Mouse (Mus musculus) left cerebral cortex, postnatal 25 days (tissue): ENCODE measurements around the gene Glt8d1. TPM values are rescaled to one million over a fixed set of nuclear protein-coding genes. Genes with fewer than 3 reads are reported as not detected.
A peak's percentile ranks its signal among the peaks of the same experiment; 100 is the strongest.

Source experiments
- DNase-seq, 2 experiments: peaks; one replicate each; pipeline ENCODE4 v3.0.0; 2022; ENCODE audit warnings: low spot score in 2 of 2, mixed read lengths in 1 of 2
- intact Hi-C: fragments of 180-260 bp; cut with DNase I; formaldehyde crosslinking; loops from one replicate; pipeline ENCODE4 v1.15.1; 2025
- total RNA-seq, 2 experiments: library from RNA; stranded (reverse); gene quantifications; 2 replicates each; pipeline ENCODE4 v1.2.3; 2021

Gene Glt8d1
- total RNA-seq, result 10 to 100 TPM; 39.5 to 42.1 TPM

DNA sequence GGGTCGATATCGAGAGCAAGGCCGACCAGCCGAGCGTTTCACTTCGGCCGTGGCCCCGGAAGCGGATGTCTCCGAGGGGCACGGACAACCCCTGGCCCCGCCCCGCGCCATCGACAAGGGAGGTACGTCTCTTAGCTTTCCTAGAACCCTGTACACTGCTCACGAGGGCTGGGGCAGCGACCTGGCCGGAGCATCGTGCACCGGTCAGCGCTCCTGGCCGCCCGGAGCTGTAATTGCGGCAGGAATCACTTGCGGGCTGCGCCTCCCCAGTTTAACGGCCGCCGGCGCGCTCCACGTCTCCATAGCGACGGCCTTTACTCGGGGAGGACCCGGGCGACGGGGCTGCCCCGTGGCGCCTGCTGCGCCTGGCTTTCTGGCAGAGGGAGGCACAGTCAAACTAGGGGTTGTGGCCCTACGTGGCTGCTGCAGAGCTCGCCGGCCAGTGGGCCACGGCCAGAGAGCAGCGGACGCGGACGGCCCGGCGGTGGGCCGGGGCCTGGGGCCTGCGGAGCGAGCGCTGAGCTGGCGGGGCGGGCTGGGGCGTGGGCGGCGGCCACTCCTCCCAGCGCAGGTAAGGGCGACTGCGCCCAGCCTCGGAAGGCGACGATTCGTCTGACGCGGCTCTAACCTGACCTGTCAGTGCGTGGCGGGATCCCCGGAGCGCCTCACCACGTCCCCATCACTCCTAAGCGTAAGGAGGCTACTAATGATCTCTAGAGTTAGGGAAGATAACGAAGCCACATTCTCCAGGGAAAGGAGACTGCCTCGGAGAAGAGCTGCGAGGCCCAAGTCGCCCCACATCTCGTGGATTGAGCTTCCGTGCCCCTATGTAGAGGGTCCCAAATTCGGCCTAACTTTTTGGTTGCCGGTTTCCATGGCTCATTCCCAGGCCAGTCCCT, at the start of gene Glt8d1, which contains the start of gene Spcs1:
Glt8d1 (plus strand) TSS at position 94 of the 899 bp plus-strand sequence.
Spcs1 (minus strand) TSS at position 366 of the 899 bp plus-strand sequence.
- DNase-seq, result peak; percentile 89 to 92
- intact Hi-C loops, result loop anchor here (2.0 kb wide), 2 partner anchors 17 to 51 kb away; partner anchors contain the start of genes Gnl3, Nek4 and Pbrm1

DNA sequence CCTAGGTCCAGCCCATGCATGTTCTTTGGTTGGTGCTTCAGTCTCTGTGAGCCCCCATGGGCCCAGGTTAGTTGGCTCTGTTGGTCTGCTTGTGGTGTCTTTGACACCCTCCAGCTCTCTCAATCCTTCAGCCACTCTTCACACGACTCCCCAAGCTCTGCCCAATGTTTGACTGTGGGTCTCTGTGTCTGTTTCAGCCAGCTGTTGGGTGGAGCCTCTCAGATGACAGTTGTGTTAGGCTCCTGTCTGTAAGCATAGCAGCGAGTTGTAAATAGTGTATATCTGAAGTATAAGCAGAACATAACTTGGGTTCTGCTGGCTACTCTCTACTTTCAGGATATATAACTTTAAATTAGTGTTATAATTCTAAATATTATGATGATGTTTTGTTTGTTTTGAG, 42.7 kb upstream of the Glt8d1 start:
- intact Hi-C loops, result no loop called here
- DNase-seq, result no peak

DNA sequence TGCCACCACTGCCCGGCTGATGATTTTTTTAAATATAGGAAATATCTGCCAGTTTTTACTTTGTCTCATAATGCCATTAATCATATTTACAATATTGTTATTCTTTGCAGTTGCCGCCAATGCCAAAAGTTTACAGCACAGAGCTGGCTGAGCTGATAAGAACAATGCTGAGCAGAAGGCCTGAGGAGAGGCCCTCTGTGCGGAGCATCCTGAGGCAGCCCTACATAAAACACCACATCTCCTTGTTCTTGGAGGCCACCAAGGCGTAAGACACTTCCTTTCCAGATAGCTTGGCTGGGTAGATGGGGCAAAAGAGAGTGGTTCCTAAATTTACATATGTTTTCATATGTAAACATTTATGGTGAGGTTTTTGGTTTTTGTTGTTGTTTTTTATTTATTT, 42.2 kb upstream of the Glt8d1 start:
- intact Hi-C loops, result no loop called here

DNA sequence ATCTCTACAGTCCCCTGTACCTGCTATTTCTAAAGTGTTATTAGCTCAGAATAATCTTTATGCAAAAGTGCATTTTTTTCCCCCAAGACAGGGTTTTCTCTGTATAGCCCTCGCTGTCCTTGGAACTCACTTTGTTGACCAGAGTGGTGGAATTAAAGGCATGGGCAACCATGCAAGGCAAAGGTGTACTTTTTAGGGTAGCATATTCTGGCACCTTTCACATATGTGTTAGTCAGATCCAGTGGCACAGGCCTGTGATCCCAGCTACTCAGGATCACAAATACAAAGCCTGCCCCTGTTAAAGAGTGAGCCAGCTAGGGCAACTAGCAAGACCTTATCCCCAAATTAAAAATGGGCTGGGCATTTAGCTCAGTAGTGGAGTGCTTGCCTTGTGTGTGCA, 40.8 kb upstream of the Glt8d1 start:
- intact Hi-C loops, result no loop called here
- DNase-seq, result no peak

More for the DNA sequence above, 42.2 kb upstream of the Glt8d1 start:
- no peak for DNase-seq

DNA sequence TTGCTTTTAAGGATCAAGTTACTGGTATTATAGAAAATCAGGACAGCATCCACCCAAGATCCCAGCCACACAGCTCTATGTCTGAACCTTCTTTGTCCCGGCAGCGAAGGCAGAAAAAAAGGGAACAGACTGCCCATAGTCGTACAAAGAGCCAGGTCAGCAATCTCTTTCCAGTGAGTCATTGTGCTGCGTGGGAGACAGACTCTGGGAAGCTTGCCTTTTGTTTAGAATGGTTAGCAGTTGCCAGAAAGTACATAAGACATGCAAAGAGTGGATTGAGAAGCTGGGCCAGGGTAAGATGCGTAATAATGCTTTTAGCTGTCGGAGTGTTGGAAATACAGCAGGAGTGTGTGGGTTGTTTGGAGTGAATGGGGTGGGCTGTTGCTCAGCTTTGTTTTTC, 27.0 kb upstream of the Glt8d1 start:
- intact Hi-C loops, result loop anchor here (1.0 kb wide), 1 partner anchor 23 kb away; the partner anchor contains the start of gene Nek4
- DNase-seq, result peak; percentile 47 to 94

DNA sequence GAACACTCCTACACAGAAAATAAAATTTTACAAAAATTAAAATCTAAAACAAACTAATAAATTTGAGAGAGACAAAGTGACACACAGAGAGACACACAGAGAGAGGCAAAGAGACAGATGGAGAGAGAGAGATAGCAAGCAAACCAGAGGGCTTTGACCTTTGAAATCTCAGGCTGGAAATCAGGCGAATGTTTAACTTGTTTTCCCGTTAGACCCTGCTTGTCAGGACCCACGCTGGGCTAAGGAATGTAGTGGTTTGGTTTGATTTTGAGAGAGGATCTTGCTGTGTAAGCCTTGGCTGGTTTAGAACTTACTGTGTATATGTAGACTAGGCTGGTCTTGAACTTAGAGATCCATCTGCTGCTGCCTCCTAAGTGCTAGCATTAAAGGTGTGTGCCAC, 25.0 kb upstream of the Glt8d1 start:
- intact Hi-C loops, result no loop called here
- DNase-seq, result no peak

DNA sequence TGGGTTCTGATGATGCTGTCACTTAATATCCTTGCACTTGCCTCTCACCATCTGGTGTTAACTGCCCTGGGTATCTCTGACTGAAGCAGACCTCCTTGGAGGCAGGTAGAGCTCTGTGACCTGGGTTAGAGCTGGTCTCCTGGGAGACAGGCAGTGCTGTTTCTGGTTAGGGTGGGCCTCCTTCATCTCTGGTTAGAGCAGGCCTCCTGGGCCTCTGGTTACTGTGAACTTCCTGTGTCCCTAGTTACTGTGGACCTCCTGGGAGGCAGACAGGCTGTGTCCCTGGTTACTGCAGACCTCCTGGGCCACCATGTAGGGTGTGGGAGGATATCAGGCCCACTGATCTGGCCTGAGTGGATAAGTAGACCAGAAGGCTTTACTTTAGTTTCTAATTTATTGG, 4.8 kb upstream of the Glt8d1 start:
- no peak for DNase-seq
- intact Hi-C loops, result no loop called here

DNA sequence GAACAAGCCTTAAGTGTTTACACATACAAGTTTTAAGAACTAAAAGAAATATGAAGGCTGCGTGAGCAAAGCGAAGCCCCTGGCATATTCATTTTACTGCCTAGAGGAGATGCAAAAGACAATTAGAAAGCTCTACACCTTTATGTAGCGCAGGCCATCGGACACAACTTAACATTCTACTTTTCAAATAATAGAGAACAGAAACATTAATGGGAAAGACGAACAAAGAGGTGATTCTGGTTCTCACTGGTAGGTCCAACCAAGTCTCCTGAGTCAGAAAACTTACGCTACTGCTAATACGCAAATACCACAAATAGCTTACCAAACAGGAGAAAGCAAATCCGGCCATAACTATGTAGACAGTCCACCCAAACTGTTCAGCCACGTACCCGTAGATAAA, 844 bp upstream of the Glt8d1 start:
- DNase-seq, result no peak
- intact Hi-C loops, result loop anchor here (2.0 kb wide), 2 partner anchors 18 to 50 kb away; partner anchors contain the start of genes Gnl3, Nek4 and Pbrm1

DNA sequence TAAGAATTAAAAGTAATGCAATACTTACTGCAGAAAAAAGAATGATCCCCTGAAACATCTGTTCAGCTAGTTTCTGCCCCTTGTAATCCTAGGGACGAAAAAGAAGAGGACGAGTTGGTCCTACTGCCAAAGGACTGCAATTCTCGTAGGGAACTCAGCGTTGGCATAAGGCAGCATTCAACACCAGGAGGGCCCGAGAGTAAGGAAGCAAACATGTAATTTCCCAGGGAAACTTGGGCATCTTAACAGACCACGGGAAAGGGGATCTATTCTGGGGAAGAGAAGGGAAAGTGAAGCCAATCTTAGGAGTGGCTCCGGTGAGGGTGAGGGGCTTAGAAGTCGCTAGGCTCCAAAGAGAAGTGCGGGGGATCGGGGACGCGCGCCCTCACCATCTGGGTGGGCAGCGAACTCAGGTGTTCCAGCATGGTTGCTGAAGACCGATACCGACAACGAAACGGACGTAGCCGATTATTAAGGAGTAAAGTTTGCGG, 339 bp upstream of the Glt8d1 start:
- intact Hi-C loops, result loop anchor here (2.0 kb wide), 2 partner anchors 18 to 50 kb away; partner anchors contain the start of genes Gnl3, Nek4 and Pbrm1
- DNase-seq, result no peak

DNA sequence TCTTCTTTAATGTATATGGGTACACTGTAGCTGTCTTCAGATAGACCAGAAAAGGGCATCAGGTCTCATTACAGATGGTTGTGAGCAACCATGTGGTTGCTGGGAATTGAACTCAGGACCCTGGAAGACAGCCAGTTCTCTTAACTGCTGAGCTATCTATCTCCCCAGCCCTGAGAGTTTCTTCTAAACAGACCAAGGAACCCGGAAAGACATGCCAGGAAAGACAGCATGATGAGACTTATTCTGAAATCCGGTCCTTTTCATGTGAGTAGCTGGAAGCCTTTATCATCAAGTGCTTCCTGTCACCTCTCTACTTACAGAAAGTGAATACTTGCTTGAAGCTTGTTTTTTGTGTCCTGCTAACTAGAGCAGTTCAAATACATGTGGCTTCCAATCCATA, 3.3 kb downstream of the Glt8d1 start:
- intact Hi-C loops, result no loop called here
- no peak for DNase-seq

DNA sequence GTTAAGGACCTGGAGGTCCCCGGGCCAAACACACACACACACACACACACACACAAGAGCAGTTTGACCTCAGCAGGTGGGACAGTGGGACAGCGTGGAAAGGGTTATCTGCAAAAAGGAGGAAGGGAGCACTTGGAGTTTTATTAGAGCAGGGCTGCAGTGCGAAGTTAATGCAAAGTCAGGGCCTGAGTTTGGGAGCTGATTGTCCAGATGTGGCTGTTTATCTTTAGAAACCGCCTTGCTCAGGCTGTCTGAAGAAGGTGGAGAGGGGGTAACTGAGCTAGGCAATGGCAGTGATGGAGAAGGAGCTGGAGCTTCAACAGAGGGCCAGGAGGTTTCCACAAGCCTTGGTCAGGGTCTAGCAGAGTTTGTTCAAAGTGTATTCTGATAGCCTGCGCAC, 5.6 kb downstream of the Glt8d1 start:
- no peak for DNase-seq
- intact Hi-C loops, result no loop called here

DNA sequence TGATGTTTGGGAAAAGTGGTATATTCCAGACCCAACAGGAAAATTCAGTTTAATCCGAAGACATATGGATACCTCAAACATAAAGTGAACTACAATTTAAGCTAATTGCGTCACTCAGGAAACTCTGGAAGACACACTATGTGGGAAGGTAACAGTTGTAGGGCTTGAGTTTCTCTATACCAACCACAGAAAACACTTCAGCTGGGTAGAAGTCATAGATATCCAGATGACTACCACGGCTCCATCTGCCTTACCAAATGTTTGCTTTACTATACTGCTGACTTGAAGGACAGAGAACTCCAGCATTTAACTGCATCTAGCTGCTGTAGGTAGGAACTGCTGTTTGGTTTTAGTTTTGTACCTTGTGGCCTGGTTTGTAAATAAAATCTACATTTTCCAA, 10.4 kb downstream of the Glt8d1 start:
- peak in 1 of 2 experiments; percentile 21 for DNase-seq
- intact Hi-C loops, result no loop called here

DNA sequence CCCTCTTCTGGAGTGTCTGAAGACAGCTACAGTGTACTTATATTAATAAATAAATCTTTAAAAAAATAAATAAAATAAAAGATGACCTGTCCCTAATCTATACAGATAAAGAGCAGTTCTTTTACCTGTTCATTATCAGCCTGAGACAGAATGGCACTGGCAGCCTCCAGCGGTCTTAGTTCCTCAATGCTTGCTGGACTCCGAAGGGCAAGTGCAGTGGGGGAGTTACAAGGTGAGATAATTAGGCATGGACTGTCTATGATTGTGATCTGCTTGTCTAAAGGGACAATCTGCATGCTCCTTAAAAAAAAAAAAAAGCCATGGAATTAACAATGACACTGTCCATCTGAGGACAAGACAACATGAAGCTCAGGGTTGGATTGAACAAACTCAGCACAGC, 12.7 kb downstream of the Glt8d1 start:
- DNase-seq, result no peak
- intact Hi-C loops, result no loop called here

DNA sequence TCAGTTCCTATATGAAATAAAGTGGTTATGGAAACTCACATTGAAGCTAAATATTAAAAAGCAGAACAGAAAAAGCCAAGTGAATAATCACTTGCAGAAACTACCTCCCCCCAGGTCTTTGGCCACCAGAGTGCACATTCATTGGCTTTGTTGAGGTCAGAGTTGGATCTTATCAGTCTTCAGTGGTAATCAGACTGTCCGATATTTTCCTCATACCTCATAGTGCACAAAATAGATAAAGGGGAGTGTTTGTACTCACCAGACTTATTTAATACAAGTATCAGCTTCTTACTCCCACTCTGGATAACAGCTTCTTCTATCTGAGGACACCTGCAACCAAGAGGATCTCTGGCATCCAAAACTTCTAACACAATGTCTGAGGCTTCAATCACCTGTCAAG, 14.9 kb downstream of the Glt8d1 start:
- DNase-seq, result no peak
- intact Hi-C loops, result no loop called here

DNA sequence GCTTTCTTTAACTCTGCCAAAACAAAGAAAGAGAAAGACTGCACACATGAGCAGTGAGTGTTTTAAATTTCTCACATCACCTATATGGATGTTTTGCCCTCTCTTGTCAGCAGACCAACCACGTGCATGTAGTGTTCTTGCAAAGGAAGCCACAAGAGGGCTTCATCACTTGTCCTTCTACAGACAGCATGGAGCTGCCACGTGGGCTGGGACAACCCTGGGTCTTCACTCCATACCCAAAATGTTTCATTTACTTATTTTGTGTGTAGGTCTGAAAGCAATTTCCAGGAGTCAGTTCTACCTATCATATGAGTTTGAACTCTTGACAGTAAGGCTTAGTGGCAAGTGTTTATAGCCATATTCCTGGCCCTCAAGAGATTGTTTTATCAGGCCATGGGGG, 16.7 kb downstream of the Glt8d1 start:
- peak in 1 of 2 experiments; percentile 6 for DNase-seq
- intact Hi-C loops, result loop anchor here (2.0 kb wide), 1 partner anchor 17 kb away; the partner anchor contains the start of genes Glt8d1 and Spcs1

DNA sequence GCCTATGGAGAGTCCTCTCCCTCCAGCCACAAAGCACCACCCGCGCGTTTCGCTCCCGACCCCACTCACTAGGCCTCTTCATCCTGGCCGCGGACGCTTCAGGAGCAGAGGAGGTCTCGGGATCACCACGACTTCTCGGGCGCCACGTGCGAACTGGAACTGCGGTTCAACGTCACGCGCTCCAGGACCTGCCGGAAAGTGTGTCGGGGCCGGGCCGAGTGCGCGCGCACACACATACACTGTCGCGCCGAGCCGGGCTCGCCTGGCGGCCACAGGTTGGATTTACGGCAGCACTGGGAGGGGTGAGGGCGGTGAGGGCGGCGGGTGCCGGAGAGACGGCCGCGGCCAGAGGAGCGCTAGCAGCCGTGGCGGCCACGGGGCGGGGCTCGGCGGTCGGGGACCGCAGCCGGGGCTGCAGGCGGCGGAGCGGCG, 17.7 kb downstream of the Glt8d1 start, which contains the start of the genes Pbrm1 and Gnl3:
Pbrm1 (plus strand) TSS at position 279 of the 432 bp plus-strand sequence.
Gnl3 (minus strand) TSS at position 293 of the 432 bp plus-strand sequence.
- intact Hi-C loops, result loop anchor here (2.0 kb wide), 1 partner anchor 18 kb away; the partner anchor contains the start of genes Glt8d1 and Spcs1

DNA sequence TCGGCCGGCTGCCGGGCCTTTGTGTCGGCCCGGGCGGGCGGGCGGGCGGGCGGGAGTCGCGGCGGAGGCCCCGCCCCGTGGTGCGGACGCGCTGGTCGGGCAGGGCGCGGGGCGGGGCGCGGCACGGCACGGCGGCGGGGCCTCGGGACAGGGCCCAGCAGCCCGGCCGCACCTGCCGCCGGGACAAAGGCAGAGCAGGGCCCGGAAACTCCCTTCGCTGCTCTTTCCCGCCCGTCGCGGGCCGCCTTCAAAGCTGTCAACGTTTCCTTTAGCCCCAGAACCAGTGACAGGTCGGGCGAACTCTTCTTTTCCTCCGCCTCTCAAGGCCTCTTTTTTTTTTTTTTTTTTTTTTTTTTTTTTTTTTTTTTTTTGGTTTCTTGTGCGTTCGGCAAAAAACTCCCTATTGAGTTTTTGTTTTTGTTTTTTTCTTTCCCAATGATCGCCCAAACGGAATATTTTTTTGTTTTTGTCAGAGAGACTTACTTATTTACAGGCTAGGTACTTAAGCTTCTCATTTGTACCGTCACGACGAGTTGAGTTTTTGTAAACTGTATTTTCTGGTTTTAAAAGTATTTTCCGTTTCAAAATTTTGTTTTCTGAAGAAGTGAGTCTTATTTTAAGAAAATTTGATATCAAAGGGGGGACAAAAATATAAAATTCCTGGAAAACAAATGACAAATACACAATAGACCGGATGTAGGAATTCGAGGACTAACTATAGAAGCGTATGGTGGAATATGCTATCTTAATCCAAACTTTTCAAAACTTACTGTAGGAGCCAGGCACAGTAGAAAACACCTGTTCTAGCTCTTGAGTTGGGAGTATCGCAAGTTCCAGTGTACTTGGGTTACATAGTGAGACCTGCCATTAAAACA, 18.4 kb downstream of the Glt8d1 start:
- intact Hi-C loops, result loop anchor here (2.0 kb wide), 1 partner anchor 19 kb away; the partner anchor contains the start of genes Glt8d1 and Spcs1
- DNase-seq, result peak; percentile 54 to 72

More for the DNA sequence above, 17.7 kb downstream of the Glt8d1 start, which contains the start of the genes Pbrm1 and Gnl3:
- DNase-seq, result peak; percentile 98 to 99

DNA sequence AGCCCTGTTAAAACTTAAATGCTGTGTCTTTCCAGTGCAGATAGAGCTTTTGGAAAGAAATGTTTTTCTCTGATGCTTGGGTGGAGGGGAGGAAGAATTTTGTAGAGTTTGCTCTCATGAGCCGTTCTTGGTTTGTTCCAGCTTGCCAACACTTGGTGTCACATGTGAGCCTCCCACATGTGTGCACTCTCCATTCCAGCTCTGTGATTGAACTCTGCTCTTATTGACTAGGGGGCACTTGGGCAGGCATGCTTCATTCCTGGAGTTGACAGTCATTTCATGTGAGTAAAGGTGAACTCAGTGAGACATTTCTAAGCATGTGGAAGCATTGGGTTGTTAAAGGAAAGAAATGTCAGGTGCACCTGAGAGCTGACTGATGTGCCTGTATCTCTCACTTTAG, 21.4 kb downstream of the Glt8d1 start:
- no peak for DNase-seq
- intact Hi-C loops, result no loop called here

DNA sequence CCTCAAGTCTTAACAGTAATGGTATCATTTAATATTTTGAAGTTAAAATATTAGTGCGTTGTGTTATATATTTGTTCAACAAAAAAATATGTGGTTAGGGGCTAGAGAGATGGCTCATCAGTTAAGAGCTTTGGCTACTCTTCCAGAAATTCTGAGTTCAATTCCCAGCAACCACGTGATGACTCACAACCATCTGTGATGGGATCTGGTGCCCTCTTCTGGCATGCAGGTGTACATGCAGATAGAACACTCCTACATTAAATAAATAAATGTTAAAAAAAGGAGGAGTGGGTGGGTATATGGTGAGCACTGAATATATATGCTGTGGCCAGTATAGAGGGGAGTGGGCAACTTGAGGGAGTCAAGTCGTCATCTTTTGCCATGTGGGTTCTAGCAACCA, 24.6 kb downstream of the Glt8d1 start:
- intact Hi-C loops, result no loop called here
- DNase-seq, result no peak
